Mouse (Mus musculus) lung, adult 2 months (tissue): ENCODE data around the gene Adgrf3. TPM values are rescaled to one million over a fixed set of nuclear protein-coding genes. Genes with fewer than 3 reads are reported as not detected.
A peak's percentile ranks its signal among the peaks of the same experiment; 100 is the strongest.

Experiments used
- DNase-seq: peaks from one replicate; pipeline ENCODE4 v3.0.0; 2022
- H3K4me1 ChIP-seq: fragments of 200-500 bp; 2 replicates; pipeline ENCODE4 v1.6.1; 2011; ENCODE audit warnings: low read length; ENCODE audit not compliant: control insufficient read depth, insufficient read depth
- H3K4me3 ChIP-seq: fragments of 200-500 bp; replicated peaks from 2 replicates; pipeline ENCODE3; 2011; ENCODE audit warnings: low read depth, mild to moderate bottlenecking, control low read depth, low read length; ENCODE audit errors: extremely low read depth
- CTCF ChIP-seq: fragments of 200-500 bp; IDR thresholded peaks from 2 replicates; pipeline ENCODE4 v1.5.1; 2011; ENCODE audit warnings: mild to moderate bottlenecking, low read length, control low read depth; ENCODE audit not compliant: insufficient read depth
- POLR2A ChIP-seq: fragments of 200-500 bp; IDR thresholded peaks from 2 replicates; pipeline ENCODE4 v1.6.1; 2011; ENCODE audit warnings: low read depth, mild to moderate bottlenecking, control low read depth, low read length, borderline replicate concordance; ENCODE audit errors: extremely low read depth
- WGBS: fragments of 180-500 bp; shearing (Covaris S2); methylation state at CpG from one replicate; pipeline ENCODE4 v1.1.7; 2018; 5-methylcytosine and 5-hydroxymethylcytosine counted together
- polyA plus RNA-seq: library from polyadenylated mRNA; depleted of rRNA; stranded (reverse); fragments of >200 nt; gene quantifications from 2 replicates; pipeline ENCODE4 v1.2.3, GENCODE M21; 2012

Gene Adgrf3
- polyA plus RNA-seq, 1 experiment: 0.27 TPM

- DNase-seq: no peak
Measured at GRCm38 (mm10) chr5:30172931-30173692, 32.4 kb downstream of the Adgrf3 start.

GRCm38 (mm10) chr5:30172115-30172514 is 33.4 kb downstream of the Adgrf3 start:
- no peak for DNase-seq
- no peak for TF ChIP-seq POLR2A
- no peak for TF ChIP-seq CTCF
- H3K4me1 ChIP-seq: no peaks in the 10 kb centered on the region; the same call in 1 of the 2 replicates
- H3K4me3 ChIP-seq: no peak overlapping the region

More at GRCm38 (mm10) chr5:30172931-30173692, 32.4 kb downstream of the Adgrf3 start:
- TF ChIP-seq POLR2A (no peak), CTCF (no peak)
- Histone ChIP-seq H3K4me3 (no peak overlapping the region), H3K4me1 (no peaks in the 10 kb centered on the region; the same call in 1 of the 2 replicates)
- 62% methylated on average over 20 of the region's 20 CpGs for WGBS

- Histone ChIP-seq H3K4me1 (no peaks in the 10 kb centered on the region; the same call in 1 of the 2 replicates), H3K4me3 (no peak overlapping the region)
- 67% methylated on average over 5 of the region's 5 CpGs for WGBS
- DNase-seq: no peak
- TF ChIP-seq CTCF: no peak
- TF ChIP-seq POLR2A: no peak
Measured at GRCm38 (mm10) chr5:30170303-30170940, 35.1 kb downstream of the Adgrf3 start.

- no peak for DNase-seq
Measured at GRCm38 (mm10) chr5:30165234-30165946, 40.1 kb downstream of the Adgrf3 start.

GRCm38 (mm10) chr5:30162339-30162738 is 43.2 kb downstream of the Adgrf3 start:
- H3K4me3 ChIP-seq: no peak overlapping the region
- 72% methylated on average over 6 of the region's 6 CpGs for whole genome bisulfite sequencing
- H3K4me1 ChIP-seq: no peaks in the 10 kb centered on the region
- no peak for DNase-seq
- no peak for TF ChIP-seq CTCF
- no peak for TF ChIP-seq POLR2A

More at GRCm38 (mm10) chr5:30165234-30165946, 40.1 kb downstream of the Adgrf3 start:
- H3K4me1 ChIP-seq: no peaks in the 10 kb centered on the region
- 79% methylated on average over 5 of the region's 5 CpGs for WGBS
- H3K4me3 ChIP-seq: no peak overlapping the region
- TF ChIP-seq POLR2A (no peak), CTCF (no peak)

- H3K4me3 ChIP-seq: no peak overlapping the region
Measured at GRCm38 (mm10) chr5:30161836-30162235, 43.7 kb downstream of the Adgrf3 start.

GRCm38 (mm10) chr5:30159601-30160000 is 45.9 kb downstream of the Adgrf3 start:
- 51% methylated on average over 6 of the region's 6 CpGs for WGBS
- Histone ChIP-seq H3K4me3 (no peak overlapping the region), H3K4me1 (no peaks in the 10 kb centered on the region; the same call in 1 of the 2 replicates)
- no peak for DNase-seq
- TF ChIP-seq POLR2A (no peak), CTCF (no peak)

More at GRCm38 (mm10) chr5:30161836-30162235, 43.7 kb downstream of the Adgrf3 start:
- TF ChIP-seq POLR2A: no peak
- TF ChIP-seq CTCF: no peak
- no peaks in the 10 kb centered on the region; the same call in 1 of the 2 replicates for H3K4me1 ChIP-seq
- DNase-seq: no peak
- WGBS: 89% methylated on average over 1 of the region's 1 CpGs

- H3K4me1 ChIP-seq: no peaks in the 10 kb centered on the region; the same call in none of the 2 replicates
- no peak for DNase-seq
- WGBS: 17% methylated on average over 13 of the region's 13 CpGs
- TF ChIP-seq POLR2A: no peak
- TF ChIP-seq CTCF: no peak
- H3K4me3 ChIP-seq: peak overlapping the region; percentile 99
Measured at GRCm38 (mm10) chr5:30155821-30156629, 49.5 kb downstream of the Adgrf3 start.

- TF ChIP-seq POLR2A (no peak), CTCF (no peak)
- 0% methylated on average over 31 of the region's 31 CpGs for WGBS
- DNase-seq: peak; percentile 48
- Histone ChIP-seq H3K4me3 (peak overlapping the region; percentile 99), H3K4me1 (no peaks in the 10 kb centered on the region; the same call in none of the 2 replicates)
Measured at GRCm38 (mm10) chr5:30155395-30155792, 50.1 kb downstream of the Adgrf3 start.
